Mouse (Mus musculus): Measurements from ENCODE around the gene 4931414P19Rik. TPM values are rescaled to one million over a fixed set of nuclear protein-coding genes. Genes with fewer than 3 reads are reported as not detected.
A peak's percentile ranks its signal among the peaks of the same experiment; 100 is the strongest.

Gene 4931414P19Rik
- polyA plus RNA-seq, 1 experiment from 2014 or later, result 7.1 TPM

GRCm38 (mm10) chr14:54579638-54580037 is 26.2 kb downstream of the 4931414P19Rik start:
- H3K4me1 ChIP-seq (ENCODE audit: control insufficient read depth in 2 of 2, insufficient read depth in 2 of 2, low read length in 2 of 2), result peaks cover 1 to 13% of the 10 kb centered on the region in 2 experiments
- H3K9ac ChIP-seq (ENCODE audit: low read length), result no peak overlapping the region
- no peaks in the 10 kb centered on the region for H3K27me3 ChIP-seq (ENCODE audit: control insufficient read depth, insufficient read depth, low read length)
- no peaks in the 10 kb centered on the region for H3K9me3 ChIP-seq (ENCODE audit: control insufficient read depth, low read length)
- 76% methylated on average over 7 of the region's 7 CpGs for WGBS
- H3K4me2 ChIP-seq (ENCODE audit: low read length), result no peak overlapping the region
- H3K36me3 ChIP-seq (ENCODE audit: control insufficient read depth, insufficient read depth, low read length), result peaks cover 19% of the 10 kb centered on the region
- no peak overlapping the region for H3K27ac ChIP-seq (replicated peaks in 1 of 2; ENCODE audit: control insufficient read depth in 1 of 2, insufficient read depth in 1 of 2, low read depth in 2 of 2, low read length in 2 of 2)
- H3K4me3 ChIP-seq (ENCODE audit: control insufficient read depth in 1 of 2, insufficient read depth in 1 of 2, low read depth in 1 of 2, low read length in 2 of 2), result no peak overlapping the region
- no peak for ATAC-seq (ENCODE audit: insufficient number of reproducible peaks, insufficient read depth, low FRiP score, low read depth)

- WGBS, result under 1% methylated on average over 10 of the region's 10 CpGs
- H3K36me3 ChIP-seq (ENCODE audit: control insufficient read depth, insufficient read depth, low read length), result peaks cover 17% of the 10 kb centered on the region; the same call in 1 of the 2 replicates
- ATAC-seq (ENCODE audit: insufficient number of reproducible peaks, insufficient read depth, low FRiP score, low read depth), result no peak
- peaks cover 17 to 29% of the 10 kb centered on the region in 2 experiments for H3K4me1 ChIP-seq (ENCODE audit: control insufficient read depth in 2 of 2, insufficient read depth in 2 of 2, low read length in 2 of 2)
- H3K9ac ChIP-seq (ENCODE audit: low read length), result peak overlapping the region; percentile 99
- no peaks in the 10 kb centered on the region for H3K9me3 ChIP-seq (ENCODE audit: control insufficient read depth, low read length)
- no peaks in the 10 kb centered on the region for H3K27me3 ChIP-seq (ENCODE audit: control insufficient read depth, insufficient read depth, low read length)
- H3K27ac ChIP-seq (replicated peaks in 1 of 2; ENCODE audit: control insufficient read depth in 1 of 2, insufficient read depth in 1 of 2, low read depth in 2 of 2, low read length in 2 of 2), result peak overlapping the region; percentile 96 to 99
- H3K4me3 ChIP-seq (ENCODE audit: control insufficient read depth in 1 of 2, insufficient read depth in 1 of 2, low read depth in 1 of 2, low read length in 2 of 2), result peak overlapping the region; percentile 80 to 83
- peak overlapping the region; percentile 81 for H3K4me2 ChIP-seq (ENCODE audit: low read length)
Measured at GRCm38 (mm10) chr14:54578063-54578462, 27.7 kb downstream of the 4931414P19Rik start.

- peak within 1 kb of the TSS; percentile 96 to 99 for H3K27ac ChIP-seq (replicated peaks in 1 of 2; ENCODE audit: control insufficient read depth in 1 of 2, insufficient read depth in 1 of 2, low read depth in 2 of 2, low read length in 2 of 2)
- peak within 1 kb of the TSS; percentile 80 to 83 for H3K4me3 ChIP-seq (ENCODE audit: control insufficient read depth in 1 of 2, insufficient read depth in 1 of 2, low read depth in 1 of 2, low read length in 2 of 2)
- ATAC-seq (ENCODE audit: insufficient number of reproducible peaks, insufficient read depth, low FRiP score, low read depth), result peak; percentile 63
- no peaks in the 10 kb centered on the region for H3K9me3 ChIP-seq (ENCODE audit: control insufficient read depth, low read length)
- H3K4me1 ChIP-seq (ENCODE audit: control insufficient read depth in 2 of 2, insufficient read depth in 2 of 2, low read length in 2 of 2), result peaks cover 22 to 36% of the 10 kb centered on the region in 2 experiments
- no peaks in the 10 kb centered on the region for H3K27me3 ChIP-seq (ENCODE audit: control insufficient read depth, insufficient read depth, low read length)
- under 1% methylated on average over 66 of the region's 66 CpGs for WGBS
- peaks cover 14% of the 10 kb centered on the region; the same call in 1 of the 2 replicates for H3K36me3 ChIP-seq (ENCODE audit: control insufficient read depth, insufficient read depth, low read length)
- H3K9ac ChIP-seq (ENCODE audit: low read length), result peak within 1 kb of the TSS; percentile 99
- H3K4me2 ChIP-seq (ENCODE audit: low read length), result peak within 1 kb of the TSS; percentile 81
Measured at GRCm38 (mm10) chr14:54577089-54577982, 28.5 kb downstream of the 4931414P19Rik start, which contains the start of gene Ajuba. TSS of gene Ajuba (minus strand) at chr14:54577558.

GRCm38 (mm10) chr14:54576241-54577088 is 29.3 kb downstream of the 4931414P19Rik start:
- Histone ChIP-seq H3K36me3 (ENCODE audit: control insufficient read depth, insufficient read depth, low read length) (peaks cover 18% of the 10 kb centered on the region), H3K4me1 (ENCODE audit: control insufficient read depth in 2 of 2, insufficient read depth in 2 of 2, low read length in 2 of 2) (peaks cover 29 to 45% of the 10 kb centered on the region in 2 experiments), H3K27me3 (ENCODE audit: control insufficient read depth, insufficient read depth, low read length) (no peaks in the 10 kb centered on the region), H3K27ac (replicated peaks in 1 of 2; ENCODE audit: control insufficient read depth in 1 of 2, insufficient read depth in 1 of 2, low read depth in 2 of 2, low read length in 2 of 2) (peak overlapping the region; percentile 96 to 99), H3K9ac (ENCODE audit: low read length) (peak overlapping the region; percentile 99), H3K4me2 (ENCODE audit: low read length) (peak overlapping the region; percentile 81), H3K9me3 (ENCODE audit: control insufficient read depth, low read length) (no peaks in the 10 kb centered on the region), H3K4me3 (ENCODE audit: control insufficient read depth in 1 of 2, insufficient read depth in 1 of 2, low read depth in 1 of 2, low read length in 2 of 2) (peak overlapping the region; percentile 80 to 83)
- under 1% methylated on average over 82 of the region's 84 CpGs for WGBS
- ATAC-seq (ENCODE audit: insufficient number of reproducible peaks, insufficient read depth, low FRiP score, low read depth), result no peak

GRCm38 (mm10) chr14:54575631-54576030 is 30.2 kb downstream of the 4931414P19Rik start:
- peak overlapping the region; percentile 96 to 99 for H3K27ac ChIP-seq (replicated peaks in 1 of 2; ENCODE audit: control insufficient read depth in 1 of 2, insufficient read depth in 1 of 2, low read depth in 2 of 2, low read length in 2 of 2)
- no peak for ATAC-seq (ENCODE audit: insufficient number of reproducible peaks, insufficient read depth, low FRiP score, low read depth)
- peak overlapping the region; percentile 99 for H3K9ac ChIP-seq (ENCODE audit: low read length)
- under 1% methylated on average over 39 of the region's 39 CpGs for WGBS
- no peaks in the 10 kb centered on the region for H3K27me3 ChIP-seq (ENCODE audit: control insufficient read depth, insufficient read depth, low read length)
- no peaks in the 10 kb centered on the region for H3K9me3 ChIP-seq (ENCODE audit: control insufficient read depth, low read length)
- H3K4me3 ChIP-seq (ENCODE audit: control insufficient read depth in 1 of 2, insufficient read depth in 1 of 2, low read depth in 1 of 2, low read length in 2 of 2), result peak overlapping the region; percentile 80 to 83
- peaks cover 29 to 46% of the 10 kb centered on the region in 2 experiments for H3K4me1 ChIP-seq (ENCODE audit: control insufficient read depth in 2 of 2, insufficient read depth in 2 of 2, low read length in 2 of 2)
- H3K4me2 ChIP-seq (ENCODE audit: low read length), result peak overlapping the region; percentile 81
- H3K36me3 ChIP-seq (ENCODE audit: control insufficient read depth, insufficient read depth, low read length), result peaks cover 25% of the 10 kb centered on the region

- Histone ChIP-seq H3K4me2 (ENCODE audit: low read length) (peak overlapping the region; percentile 81), H3K4me1 (ENCODE audit: control insufficient read depth in 2 of 2, insufficient read depth in 2 of 2, low read length in 2 of 2) (peaks cover 29 to 50% of the 10 kb centered on the region in 2 experiments), H3K27me3 (ENCODE audit: control insufficient read depth, insufficient read depth, low read length) (no peaks in the 10 kb centered on the region), H3K36me3 (ENCODE audit: control insufficient read depth, insufficient read depth, low read length) (peaks cover 31% of the 10 kb centered on the region), H3K9ac (ENCODE audit: low read length) (peak overlapping the region; percentile 99), H3K27ac (replicated peaks in 1 of 2; ENCODE audit: control insufficient read depth in 1 of 2, insufficient read depth in 1 of 2, low read depth in 2 of 2, low read length in 2 of 2) (peak overlapping the region; percentile 96), H3K9me3 (ENCODE audit: control insufficient read depth, low read length) (no peaks in the 10 kb centered on the region), H3K4me3 (ENCODE audit: control insufficient read depth in 1 of 2, insufficient read depth in 1 of 2, low read depth in 1 of 2, low read length in 2 of 2) (peak overlapping the region; percentile 80 to 83)
- no peak for ATAC-seq (ENCODE audit: insufficient number of reproducible peaks, insufficient read depth, low FRiP score, low read depth)
- WGBS, result 4% methylated on average over 8 of the region's 8 CpGs
Measured at GRCm38 (mm10) chr14:54575031-54575430, 30.8 kb downstream of the 4931414P19Rik start.

GRCm38 (mm10) chr14:54574253-54574652 is 31.5 kb downstream of the 4931414P19Rik start:
- Histone ChIP-seq H3K9ac (ENCODE audit: low read length) (peak overlapping the region; percentile 99), H3K4me3 (ENCODE audit: control insufficient read depth in 1 of 2, insufficient read depth in 1 of 2, low read depth in 1 of 2, low read length in 2 of 2) (peak overlapping the region; percentile 80 to 83), H3K27me3 (ENCODE audit: control insufficient read depth, insufficient read depth, low read length) (no peaks in the 10 kb centered on the region), H3K4me2 (ENCODE audit: low read length) (peak overlapping the region; percentile 81), H3K27ac (replicated peaks in 1 of 2; ENCODE audit: control insufficient read depth in 1 of 2, insufficient read depth in 1 of 2, low read depth in 2 of 2, low read length in 2 of 2) (peak overlapping the region; percentile 96), H3K9me3 (ENCODE audit: control insufficient read depth, low read length) (no peaks in the 10 kb centered on the region), H3K36me3 (ENCODE audit: control insufficient read depth, insufficient read depth, low read length) (peaks cover 39% of the 10 kb centered on the region), H3K4me1 (ENCODE audit: control insufficient read depth in 2 of 2, insufficient read depth in 2 of 2, low read length in 2 of 2) (peaks cover 35 to 58% of the 10 kb centered on the region in 2 experiments)
- 15% methylated on average over 4 of the region's 4 CpGs for WGBS
- no peak for ATAC-seq (ENCODE audit: insufficient number of reproducible peaks, insufficient read depth, low FRiP score, low read depth)
